Mouse (Mus musculus) adrenal gland, postnatal 25 days (tissue): ENCODE measurements around the gene Nfx1. TPM values are rescaled to one million over a fixed set of nuclear protein-coding genes. Genes with fewer than 3 reads are reported as not detected.

Experiments
- DNase-seq: peaks from one replicate; pipeline ENCODE4 v3.0.0; 2021; ENCODE audit warnings: mixed read lengths
- total RNA-seq: library from RNA; stranded (reverse); gene quantifications from 2 replicates; pipeline ENCODE4 v1.2.3, GENCODE M21; 2021

Nfx1 gene
- total RNA-seq, 1 experiment from 2014 or later = 86.1 TPM

DNA sequence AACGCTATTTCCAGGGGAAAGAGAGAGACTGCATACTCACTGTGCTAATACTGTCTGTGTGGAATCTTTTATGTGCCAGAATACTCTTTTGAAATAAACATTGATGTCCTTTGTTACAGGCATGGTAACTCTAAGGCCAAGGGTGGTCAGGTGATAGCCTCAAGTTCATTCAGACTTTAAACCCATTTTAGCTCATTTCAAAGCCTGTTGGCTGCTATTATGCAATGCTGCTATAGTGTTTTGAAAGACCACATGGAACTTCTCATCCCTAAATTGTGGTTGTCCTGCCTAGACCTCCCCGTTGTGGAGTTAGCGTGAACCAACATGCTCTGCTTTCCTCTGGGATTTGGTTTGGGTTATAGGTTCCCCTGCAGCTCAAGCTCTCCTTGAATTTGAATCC lies 5.0 kb downstream of the Nfx1 start:
- no peak for DNase-seq

DNA sequence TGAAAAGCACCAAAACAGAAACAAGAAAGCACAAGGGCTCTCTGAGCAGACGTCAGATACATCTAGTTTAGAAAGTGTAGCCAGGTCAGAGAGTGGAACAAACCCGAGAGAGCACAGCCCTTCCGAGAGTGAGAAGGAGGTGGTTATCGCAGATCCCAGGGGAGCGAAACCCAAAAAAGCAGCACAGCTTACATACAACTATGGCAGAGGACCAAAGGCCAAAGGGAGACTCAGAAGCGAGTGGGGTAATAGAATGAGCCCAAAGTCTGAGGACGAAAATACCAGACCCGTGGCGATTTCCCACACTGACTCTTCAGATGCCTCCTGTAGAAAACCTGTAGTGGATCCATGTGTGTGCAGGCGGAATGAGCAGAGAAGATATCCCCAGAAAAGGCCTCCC lies 5.9 kb downstream of the Nfx1 start:
- no peak for DNase-seq

DNA sequence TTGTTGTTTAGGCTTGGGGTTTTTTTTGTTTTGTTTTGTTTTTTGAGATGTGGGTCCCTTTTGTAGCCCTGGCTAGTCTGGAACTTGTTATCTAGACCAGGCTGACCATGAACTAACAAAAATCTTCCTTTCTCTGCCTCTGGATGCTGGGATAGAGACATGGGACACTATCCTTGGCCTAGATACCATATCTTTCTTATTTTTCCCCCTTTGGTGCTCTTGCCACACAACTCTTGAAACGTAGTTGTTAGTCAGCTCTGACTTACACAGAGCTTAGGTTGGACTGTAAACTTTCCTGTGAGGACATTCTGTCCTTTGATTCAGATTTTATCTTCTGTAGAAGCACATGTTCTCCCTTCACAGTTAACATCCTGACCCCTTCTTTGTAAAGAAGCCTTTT lies 8.7 kb downstream of the Nfx1 start:
- no peak for DNase-seq

DNA sequence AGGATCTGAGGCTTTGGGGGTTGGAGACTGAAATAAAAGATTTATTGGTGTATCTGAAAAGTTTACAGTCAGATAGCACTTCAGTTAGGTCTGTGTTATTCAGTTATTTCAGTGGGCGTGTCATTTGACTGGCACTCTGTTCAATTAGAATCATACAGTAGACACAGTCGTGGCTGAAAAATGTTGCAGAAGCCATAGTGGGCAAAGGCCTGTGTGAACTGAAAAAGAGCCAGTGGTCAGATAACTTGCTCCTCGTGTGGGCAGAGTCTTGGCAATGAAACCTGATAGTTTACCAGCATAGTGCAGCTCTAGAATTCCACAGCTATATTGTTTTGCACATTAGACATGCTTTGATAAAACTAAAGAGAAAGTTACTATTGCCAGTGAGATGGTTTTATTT lies 11.8 kb downstream of the Nfx1 start:
- no peak for DNase-seq

DNA sequence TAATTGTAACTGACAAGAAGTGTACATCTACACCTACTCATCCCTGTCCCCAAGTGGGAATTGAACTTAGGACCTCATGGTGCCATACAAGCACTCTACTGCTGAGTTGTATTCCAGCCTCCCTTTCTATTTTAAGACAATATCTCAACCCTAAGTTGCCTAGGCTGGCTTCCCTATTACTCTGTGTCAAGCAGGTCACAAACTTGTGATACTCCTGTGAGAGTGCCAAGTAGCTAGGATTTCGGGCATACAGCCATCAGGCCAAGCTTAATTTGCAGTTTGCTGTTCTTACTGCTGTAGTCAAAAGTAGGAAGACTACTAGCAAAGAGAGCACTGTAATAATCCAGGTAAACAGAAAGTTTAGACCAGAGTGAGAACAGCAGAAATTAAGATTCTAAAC lies 13.0 kb downstream of the Nfx1 start:
- no peak for DNase-seq

DNA sequence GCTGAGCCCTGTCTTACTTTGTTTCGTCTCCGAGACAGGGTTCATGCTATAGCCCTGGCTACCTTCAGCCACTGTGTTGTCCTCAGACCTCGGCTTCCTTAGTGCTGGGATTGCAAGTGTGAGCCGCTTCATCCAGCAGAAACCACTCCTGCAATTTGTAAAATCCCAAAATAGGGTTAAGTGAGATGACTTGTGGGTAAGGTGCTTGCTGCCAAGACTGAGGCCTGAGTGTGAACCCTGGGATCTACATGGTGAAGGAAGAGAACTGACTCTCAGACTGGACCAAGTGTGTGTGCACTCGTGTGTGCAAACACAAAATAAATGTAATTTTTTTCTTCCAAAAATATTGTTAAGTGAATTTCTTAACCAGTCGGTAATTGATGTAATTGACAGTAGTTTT lies 18.9 kb downstream of the Nfx1 start:
- no peak for DNase-seq

DNA sequence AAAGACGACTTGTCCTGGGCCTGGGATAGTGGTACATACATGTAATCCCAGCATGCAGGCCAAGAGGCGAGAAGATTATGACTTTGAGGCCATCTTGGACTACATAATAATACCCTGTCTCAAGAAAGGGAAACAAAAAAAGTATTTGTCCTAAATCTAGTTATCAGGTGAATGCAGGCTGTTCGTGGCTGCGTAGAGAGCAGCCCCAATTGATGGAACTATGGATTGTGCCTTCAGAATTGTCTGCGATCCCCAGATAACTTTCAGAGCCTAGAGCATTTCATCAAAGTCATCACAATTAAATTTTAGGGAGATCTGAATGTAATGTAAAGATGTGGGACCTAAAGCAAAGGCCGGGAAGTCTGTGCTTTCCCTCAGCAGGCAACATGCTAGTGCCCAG lies 25.6 kb downstream of the Nfx1 start:
- no peak for DNase-seq

DNA sequence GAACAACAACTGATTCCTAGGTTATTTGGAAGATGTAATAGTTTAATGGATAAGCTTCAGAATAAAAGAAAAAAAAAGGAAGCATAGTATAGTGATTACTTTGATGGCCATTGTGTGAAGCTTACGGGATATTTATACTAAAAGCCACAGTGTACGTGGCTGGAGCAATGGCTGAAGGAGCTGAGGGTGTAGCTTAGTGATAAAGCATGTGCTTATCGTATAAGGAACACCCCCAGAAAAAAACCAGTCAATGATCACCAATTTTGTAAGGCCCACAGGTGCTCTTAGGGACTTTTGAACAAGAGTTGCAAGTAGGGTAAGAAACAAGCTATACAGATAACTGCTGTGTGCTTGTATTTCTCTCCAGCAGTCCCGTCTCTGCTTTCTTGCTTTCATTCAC lies 27.2 kb downstream of the Nfx1 start:
- DNase-seq = no peak

DNA sequence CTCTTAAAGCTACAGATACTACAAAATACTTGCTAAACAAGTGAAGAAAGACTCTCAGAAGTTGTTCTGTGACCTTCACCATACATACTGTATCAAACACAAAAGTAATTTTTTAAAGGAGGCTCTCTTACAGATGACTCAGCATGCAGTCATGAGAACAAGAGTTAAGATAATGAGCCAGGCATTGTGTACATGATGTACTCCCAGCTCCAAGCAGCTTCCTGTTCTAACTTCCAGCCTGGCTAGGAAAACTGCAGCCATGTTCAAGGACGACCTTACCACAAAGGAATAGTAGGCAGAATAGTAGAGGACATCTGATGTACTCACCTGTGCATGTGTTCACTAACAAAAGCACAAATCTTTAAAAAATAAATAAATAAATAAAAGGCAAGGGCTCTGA lies 29.6 kb downstream of the Nfx1 start:
- no peak for DNase-seq

DNA sequence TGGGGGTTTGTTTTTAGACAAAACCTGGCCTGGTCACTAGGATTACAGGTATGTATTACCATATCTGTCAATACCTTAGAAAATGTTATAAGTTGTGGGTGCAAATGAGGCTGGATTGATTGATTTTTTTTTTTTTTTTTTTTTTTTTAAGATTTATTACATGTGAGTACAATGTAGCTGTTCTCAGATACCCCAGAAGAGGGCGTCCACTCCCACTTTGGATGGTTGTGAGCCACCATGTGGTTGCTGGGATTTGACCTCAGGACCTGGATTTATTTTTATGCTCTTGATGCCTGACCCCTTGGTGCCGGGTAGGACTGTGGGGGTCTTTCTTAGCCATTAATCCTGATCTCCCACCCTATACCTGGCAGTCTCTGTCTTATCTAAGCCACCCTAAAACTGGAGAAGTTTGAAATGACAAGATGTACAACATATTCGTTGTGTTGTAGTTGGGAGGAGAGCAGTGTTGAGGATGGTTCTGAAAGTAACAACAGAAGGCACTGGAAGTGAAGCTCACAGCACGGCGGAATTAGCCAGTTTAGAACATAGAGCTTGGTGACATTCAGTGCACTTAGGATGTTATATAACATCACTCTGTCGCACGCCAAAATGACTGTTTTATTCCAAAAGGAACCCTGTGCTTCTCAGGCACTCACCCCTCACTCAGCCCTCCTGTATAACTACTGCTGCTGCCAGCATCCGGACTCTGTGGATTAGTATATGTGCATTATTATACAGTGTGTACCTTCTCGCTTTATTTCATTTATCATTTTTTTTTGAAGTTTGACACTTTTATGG lies 30.3 kb downstream of the Nfx1 start:
- no peak for DNase-seq

DNA sequence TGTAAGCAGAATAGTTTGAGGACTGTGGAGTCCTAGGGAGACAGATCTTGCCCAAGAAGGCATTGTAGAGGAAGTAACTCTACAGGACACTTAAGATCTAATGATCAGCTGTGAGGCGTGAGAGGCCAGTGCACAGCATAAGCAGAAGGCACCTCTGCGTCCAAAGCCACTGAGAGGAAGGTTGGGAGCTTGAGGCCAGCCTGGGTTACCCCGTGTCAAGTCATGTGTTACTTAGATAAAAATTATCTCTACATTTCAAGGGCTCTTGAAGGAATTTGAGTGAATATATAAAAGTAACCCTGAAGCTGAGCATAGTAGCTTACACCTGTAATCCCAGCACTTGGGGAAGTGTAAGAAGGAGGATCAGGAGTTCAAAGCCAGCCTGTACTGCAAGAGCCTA lies 42.6 kb downstream of the Nfx1 start:
- DNase-seq = no peak

DNA sequence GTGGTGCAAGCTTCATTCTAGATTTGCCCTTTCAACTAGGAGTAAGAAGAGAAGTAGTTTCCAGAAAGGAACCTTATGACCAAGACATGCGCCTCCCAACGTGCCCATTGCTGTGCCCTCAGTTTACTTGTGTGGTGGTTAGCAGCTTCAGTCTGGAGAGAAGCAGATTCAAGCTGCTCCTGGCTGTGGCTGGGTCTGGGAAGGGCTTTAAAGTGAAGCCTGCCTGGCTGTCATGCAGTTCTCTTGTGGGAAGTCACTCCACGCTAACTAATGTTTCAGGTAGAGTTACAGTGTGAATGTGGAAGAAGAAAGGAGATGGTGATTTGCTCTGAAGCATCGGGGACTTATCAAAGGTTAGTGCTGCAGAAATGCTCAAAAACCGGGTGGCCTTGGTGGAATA lies 45.1 kb downstream of the Nfx1 start:
- DNase-seq = no peak

DNA sequence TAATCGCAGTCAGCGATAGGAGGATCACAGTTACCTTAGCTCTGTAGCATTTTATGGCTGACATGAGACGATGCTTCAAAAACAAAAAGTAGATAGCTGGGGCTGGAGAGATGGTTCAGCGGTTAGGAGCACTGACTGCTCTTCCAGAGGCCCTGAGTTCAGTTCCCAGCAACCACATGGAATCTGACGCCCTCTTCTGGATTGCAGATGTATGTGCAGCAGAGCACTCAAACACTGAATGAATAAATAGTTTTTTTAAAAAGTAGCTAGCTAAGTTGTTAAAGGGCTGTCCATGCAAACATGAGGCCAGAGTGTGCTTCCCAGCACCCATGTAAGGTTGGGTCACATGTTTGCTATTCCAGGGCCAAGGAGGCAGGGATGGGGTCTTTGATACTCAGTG lies 50.4 kb downstream of the Nfx1 start:
- no peak for DNase-seq

DNA sequence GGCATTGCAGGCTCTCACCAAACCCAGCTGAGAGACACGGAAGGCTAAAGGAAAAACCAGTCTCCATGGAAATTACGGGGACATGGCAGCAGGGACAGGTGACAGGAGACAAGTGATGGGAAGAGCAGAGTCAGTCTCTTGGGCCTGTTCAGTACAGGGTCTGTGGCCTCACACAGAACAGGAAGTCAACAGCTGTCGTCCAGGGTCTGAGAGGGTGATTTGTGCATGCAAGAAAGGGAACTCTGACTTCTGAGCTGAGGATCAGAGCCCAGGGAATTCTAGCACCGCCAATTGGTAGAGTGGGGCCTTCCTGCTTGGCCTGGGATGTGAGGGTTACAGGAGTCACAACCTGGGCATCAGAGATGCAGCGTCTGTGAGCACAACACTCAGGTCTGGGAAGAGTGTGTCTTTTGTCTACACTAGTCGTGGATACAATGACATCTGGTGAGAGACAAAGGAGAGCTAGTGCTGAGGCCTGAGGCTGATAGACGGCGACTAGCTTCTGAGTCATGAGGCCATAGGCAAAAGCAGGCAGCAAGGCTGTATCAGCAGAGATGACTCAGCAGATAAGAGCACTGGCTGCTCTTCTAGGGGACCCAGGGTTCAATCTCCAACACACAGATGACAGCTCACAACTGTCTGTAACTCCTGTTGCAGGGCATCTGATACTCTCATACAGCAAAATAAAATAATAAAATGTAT lies 55.5 kb downstream of the Nfx1 start:
- DNase-seq = no peak

DNA sequence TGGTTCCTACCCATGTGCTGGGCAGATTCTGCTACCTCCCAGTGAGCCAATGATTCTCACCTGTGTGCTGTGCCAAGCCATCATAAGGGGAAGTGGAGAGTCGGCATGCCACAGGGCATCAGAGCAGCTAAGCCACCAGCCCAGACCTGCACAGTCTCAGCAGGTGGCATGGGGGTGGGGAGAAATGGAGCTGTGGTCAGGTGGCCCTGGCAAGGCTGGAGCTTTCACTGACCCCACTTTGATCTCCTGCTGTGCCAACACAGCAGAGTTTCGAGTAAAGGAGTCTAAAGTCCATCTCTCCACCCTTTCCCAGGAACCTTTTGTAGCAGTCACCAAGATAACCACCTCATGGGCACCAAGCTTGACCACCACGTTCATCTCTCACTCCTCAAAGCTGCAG lies 57.2 kb downstream of the Nfx1 start:
- DNase-seq = no peak

DNA sequence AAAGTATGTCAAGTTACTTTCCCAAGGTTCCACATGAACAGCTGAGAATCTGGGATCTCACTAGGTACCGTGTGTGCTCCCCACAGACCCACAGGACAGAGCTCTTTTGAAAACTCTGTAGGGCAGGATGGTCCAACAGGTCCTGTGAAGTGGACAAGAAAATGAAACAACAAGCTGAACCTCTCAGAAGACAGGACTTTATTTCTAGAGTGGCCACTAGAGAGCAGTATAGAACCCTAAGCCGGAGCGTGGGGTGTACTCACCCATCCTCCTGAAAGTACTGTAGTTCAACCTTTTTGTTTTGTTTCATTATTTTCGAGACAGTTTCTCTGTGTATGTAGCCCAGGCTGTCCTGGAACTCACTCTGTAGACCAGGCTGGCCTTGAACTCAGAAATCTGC lies 57.6 kb downstream of the Nfx1 start:
- DNase-seq = no peak

DNA sequence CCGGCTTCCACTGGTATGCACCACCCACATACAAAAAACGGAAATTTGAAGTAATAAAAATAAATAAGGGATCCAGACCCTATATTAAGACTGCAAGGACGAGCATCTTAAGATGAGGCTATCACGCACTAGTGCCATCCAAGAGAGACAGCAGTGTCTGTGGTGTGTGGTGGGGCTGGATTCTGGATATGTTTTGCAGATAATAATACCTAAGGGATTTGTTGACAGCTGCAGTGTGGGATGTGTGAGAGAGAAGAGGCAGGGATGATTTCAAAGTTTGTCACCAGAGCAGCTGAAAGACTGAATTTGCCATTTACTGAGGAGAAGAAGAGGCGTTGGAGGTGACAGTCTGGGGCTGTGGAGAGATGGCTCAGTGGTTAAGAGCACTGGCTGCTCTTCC lies 58.7 kb downstream of the Nfx1 start:
- DNase-seq = no peak

DNA sequence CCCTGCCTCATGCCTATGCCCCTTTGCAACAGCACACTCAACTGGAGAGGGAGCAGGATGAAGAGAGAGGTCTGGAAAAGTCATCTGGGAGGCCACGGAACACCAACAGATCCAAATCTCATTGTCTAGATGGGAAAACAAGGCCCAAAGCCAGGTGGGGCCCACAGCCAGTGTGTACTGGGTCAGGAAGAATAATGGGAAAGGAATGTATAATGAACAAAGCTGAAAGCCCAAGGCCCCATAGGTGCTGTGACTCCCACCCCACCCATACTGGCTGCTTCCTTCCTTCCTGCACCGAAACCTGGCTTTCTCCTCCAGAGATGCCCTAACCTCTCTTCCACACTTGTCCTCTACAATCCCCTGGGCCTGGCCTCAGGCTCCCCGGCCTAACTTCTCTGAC lies 60.5 kb downstream of the Nfx1 start:
- no peak for DNase-seq

DNA sequence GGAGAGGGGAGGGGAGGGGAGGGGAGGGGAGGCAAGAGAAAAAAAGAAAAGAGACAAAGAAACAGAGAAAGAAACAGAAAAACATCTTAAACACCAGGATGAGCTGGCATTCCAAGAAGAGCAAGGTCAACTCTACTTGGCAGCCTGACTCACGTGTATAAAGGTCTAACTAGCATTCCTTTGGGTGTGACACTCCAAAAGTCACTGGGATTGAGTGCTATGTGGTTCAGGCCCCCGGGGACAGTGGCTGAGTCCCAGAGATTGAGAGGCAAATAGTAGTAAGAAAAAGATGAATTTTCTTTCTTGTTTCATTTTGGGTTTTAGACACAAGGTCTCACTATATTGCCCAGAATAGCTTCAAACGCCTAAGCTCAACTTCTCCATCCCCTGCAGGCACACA lies 67.2 kb downstream of the Nfx1 start:
- DNase-seq = peak; percentile 36

DNA sequence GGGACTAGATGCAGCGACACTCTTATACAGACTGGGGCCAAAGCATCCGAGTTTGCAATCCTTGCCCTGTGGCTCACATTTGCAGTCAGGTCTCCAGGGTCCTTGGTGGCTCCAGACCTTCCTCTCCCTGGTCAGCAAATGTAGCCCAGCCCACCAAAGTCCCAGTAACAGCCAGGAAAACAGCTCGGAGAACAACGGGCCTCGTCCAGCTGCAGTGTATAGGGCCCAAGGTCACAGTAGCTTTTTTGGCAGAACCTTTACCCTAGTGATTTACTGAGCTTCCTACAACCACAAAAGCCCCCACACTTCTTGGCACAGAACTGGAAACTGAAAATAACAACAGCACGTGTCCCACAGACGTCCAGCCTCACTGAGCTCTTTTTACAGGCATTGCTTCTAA lies 70.3 kb downstream of the Nfx1 start:
- no peak for DNase-seq

DNA sequence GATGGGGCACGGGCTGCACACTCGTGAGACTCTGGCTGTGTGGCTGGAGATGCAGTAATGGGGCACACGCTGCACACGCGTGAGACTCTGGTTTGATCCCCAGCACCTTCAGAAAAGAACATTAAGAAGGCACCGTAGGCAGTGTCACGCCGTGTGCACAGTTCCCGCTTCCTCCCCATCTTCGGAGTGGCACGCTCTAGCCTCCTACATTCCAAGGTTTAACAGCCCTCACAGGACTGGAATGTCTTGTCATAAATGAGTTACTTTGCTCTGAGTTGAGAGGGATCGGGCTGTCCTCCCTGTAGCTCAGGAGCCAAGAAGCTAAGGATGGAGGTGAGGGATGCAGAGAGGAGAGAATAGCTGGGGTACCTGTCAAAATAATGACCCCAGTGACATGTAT lies 72.2 kb downstream of the Nfx1 start:
- DNase-seq = no peak

DNA sequence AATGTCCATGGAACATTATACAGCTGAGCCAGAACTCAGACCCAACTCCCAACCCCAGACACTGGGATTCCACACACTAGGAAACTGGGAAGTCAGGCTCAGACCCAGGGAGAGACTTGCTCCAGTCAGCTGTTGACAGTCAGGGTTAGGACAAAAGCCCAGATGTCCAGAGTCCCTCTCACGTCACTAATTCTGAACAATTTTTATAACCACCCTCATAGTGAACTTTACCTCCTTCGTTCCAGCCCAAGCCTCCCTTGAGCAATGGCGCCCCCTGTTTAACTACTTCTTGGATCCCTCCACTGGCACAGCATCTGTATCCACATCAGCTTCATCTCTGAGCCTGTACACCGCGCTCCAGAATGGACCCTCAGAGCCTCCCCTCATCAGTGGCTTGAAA lies 73.3 kb downstream of the Nfx1 start:
- no peak for DNase-seq

DNA sequence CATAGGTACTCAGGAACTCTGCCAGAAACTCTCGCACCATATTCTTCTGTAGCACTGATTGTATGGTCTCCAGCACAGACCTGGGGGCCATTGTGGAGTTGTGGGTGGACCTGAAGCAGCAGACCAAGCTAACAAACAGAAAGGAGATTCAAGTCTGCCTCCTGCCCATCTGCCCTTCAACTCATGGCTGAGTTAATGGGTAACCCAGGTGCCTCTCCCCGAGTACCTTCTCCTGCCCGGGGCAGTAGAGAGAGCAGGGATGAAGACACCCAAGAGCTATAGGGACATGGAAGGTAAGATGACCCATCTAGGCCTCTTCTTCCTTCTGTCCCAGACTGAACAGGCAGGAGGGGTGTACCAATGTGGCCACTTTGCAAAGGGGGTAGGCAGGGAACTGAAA lies 74.6 kb downstream of the Nfx1 start:
- DNase-seq = no peak

DNA sequence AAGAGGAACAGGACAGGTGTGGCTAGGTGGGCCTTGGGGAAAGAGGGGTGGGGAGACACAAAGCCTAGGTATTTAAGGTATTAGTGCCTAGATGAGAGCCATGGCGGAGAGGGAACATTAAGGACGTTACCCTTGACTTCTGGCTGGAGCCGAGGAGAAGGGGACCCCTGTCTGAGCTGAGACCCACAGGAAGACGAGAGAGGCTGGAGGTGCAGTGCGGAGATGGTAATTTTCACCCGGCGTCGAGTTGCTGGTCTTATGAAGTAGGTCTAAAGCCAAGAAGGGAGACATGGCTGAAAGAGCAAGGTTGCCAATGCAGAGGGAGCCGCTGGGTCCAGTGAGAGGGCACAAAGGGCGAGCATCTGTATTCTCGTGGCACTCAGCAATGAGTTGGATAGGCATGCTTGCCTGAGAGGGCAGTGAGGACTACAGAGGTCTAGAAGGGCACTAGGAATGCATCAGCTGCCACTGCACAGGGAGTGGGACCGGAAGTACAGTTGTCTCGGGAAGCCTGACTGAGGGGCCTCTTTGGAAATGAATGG lies 75.6 kb downstream of the Nfx1 start:
- no peak for DNase-seq
